Mouse (Mus musculus): ENCODE measurements around the gene Crot. TPM values are rescaled to one million over a fixed set of nuclear protein-coding genes. Genes with fewer than 3 reads are reported as not detected.

Gene Crot
- polyA plus RNA-seq, 1 experiment from 2014 or later: 37.9 TPM

DNA sequence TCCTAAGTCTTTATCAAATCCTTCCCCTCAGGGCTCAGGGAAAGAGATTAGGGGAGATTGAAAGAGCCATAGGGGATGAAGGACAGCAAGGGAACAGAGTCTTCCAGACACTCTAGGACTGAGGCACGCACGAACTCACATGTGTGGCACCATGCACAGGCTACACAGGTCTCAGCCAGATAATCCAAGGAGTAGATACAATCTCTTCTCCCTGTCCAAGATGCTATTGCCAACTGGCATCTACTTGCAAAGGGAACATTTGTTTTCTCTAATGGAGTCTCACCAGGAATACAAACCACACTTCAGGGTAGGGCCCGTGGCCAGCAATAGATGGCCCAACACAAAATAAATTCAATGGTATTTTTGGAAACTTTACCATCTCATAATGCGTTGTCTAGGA is 38.3 kb upstream of the Crot start:
- 78% methylated on average over 4 of the region's 4 CpGs for WGBS (ENCODE audit: insufficient replicate concordance)
- Histone ChIP-seq H3K27me3 (ENCODE audit: control insufficient read depth, insufficient read depth, low read length) (no peaks in the 10 kb centered on the region), H3K4me2 (no peak overlapping the region), H3K9me3 (replicated peaks; ENCODE audit: control insufficient read depth, low read length) (no peaks in the 10 kb centered on the region), H3K27ac (ENCODE audit: low read depth, low read length) (no peak overlapping the region), H3K9ac (ENCODE audit: low read depth, low read length) (no peak overlapping the region), H3K4me3 (ENCODE audit: low read depth, low read length) (no peak overlapping the region), H3K4me1 (ENCODE audit: control insufficient read depth, insufficient read depth, low read length) (no peaks in the 10 kb centered on the region), H3K36me3 (ENCODE audit: control insufficient read depth, insufficient read depth, low read length) (no peaks in the 10 kb centered on the region)
- no peak for ATAC-seq (replicated peaks; ENCODE audit: insufficient number of reproducible peaks, low FRiP score, low TSS enrichment)

DNA sequence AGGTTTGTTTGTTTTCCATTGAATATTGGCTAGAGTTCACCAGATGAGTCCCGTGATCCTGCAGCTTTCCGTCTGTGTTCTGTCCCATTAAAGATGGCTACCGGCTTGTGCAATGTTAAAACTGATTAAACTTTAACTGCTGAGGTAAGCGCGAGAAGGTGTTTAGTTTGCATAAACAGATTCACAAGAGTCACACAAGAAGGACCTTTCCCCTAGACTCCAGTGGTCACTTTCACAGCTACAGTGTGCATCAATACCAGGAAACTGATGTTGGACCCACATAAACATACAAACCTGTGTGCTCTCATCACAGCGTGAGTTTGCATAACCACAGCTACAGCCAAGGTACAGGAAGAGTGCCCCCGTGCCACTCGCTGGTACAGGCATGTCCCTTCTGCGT is 37.4 kb upstream of the Crot start:
- no peak overlapping the region for H3K27ac ChIP-seq (ENCODE audit: low read depth, low read length)
- no peak overlapping the region for H3K9ac ChIP-seq (ENCODE audit: low read depth, low read length)
- no peak overlapping the region for H3K4me3 ChIP-seq (ENCODE audit: low read depth, low read length)
- ATAC-seq (replicated peaks; ENCODE audit: insufficient number of reproducible peaks, low FRiP score, low TSS enrichment): no peak
- H3K9me3 ChIP-seq (replicated peaks; ENCODE audit: control insufficient read depth, low read length): no peaks in the 10 kb centered on the region
- no peaks in the 10 kb centered on the region for H3K4me1 ChIP-seq (ENCODE audit: control insufficient read depth, insufficient read depth, low read length)
- H3K27me3 ChIP-seq (ENCODE audit: control insufficient read depth, insufficient read depth, low read length): no peaks in the 10 kb centered on the region
- no peak overlapping the region for H3K4me2 ChIP-seq
- 86% methylated on average over 9 of the region's 9 CpGs for WGBS (ENCODE audit: insufficient replicate concordance)
- no peaks in the 10 kb centered on the region for H3K36me3 ChIP-seq (ENCODE audit: control insufficient read depth, insufficient read depth, low read length)

DNA sequence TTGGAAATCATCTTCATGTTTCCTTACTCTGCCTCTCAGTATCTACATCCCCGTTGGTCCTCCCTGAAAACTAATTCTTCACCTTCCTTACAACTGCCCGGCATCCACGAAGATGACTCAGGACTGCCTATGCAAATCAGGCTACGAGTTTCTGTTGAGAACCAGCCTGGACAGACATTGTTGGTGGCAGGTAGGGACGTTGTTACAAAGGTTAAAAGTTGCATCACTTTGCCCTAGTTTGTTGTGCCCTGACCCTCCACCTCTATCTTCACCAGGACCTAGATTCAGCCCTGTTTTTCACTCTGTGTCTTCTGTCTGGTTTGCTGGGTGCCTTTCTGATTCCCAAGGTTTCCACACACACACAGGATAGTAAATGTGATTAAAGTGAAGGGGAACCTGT is 36.7 kb upstream of the Crot start:
- 77% methylated on average over 5 of the region's 5 CpGs for WGBS (ENCODE audit: insufficient replicate concordance)
- ATAC-seq (replicated peaks; ENCODE audit: insufficient number of reproducible peaks, low FRiP score, low TSS enrichment): no peak
- Histone ChIP-seq H3K9ac (ENCODE audit: low read depth, low read length) (no peak overlapping the region), H3K36me3 (ENCODE audit: control insufficient read depth, insufficient read depth, low read length) (no peaks in the 10 kb centered on the region), H3K27ac (ENCODE audit: low read depth, low read length) (no peak overlapping the region), H3K4me1 (ENCODE audit: control insufficient read depth, insufficient read depth, low read length) (no peaks in the 10 kb centered on the region), H3K9me3 (replicated peaks; ENCODE audit: control insufficient read depth, low read length) (no peaks in the 10 kb centered on the region), H3K4me3 (ENCODE audit: low read depth, low read length) (no peak overlapping the region), H3K27me3 (ENCODE audit: control insufficient read depth, insufficient read depth, low read length) (no peaks in the 10 kb centered on the region), H3K4me2 (no peak overlapping the region)

DNA sequence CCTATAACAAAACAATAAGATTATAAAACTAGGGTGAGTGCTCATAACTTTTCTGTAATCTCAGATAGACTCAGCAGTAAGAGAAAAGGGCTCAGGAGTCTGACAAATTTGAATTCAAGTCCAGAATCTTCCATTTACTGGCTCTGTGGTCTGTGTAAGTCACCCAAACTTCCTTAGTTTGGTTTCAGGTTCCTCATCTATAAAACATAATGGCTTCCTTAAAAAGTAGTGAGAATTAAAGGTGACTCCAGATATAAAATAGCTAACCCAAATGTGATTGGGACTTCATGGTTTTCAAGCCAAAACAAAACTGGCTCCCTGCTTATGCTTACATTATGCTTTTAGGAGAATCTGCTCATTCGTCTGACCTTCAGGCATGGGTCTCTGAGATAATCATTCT is 35.5 kb upstream of the Crot start:
- 76% methylated on average over 1 of the region's 1 CpGs for WGBS (ENCODE audit: insufficient replicate concordance)
- Histone ChIP-seq H3K9ac (ENCODE audit: low read depth, low read length) (no peak overlapping the region), H3K4me2 (no peak overlapping the region), H3K27ac (ENCODE audit: low read depth, low read length) (no peak overlapping the region), H3K4me1 (ENCODE audit: control insufficient read depth, insufficient read depth, low read length) (no peaks in the 10 kb centered on the region), H3K4me3 (ENCODE audit: low read depth, low read length) (no peak overlapping the region), H3K9me3 (replicated peaks; ENCODE audit: control insufficient read depth, low read length) (no peaks in the 10 kb centered on the region), H3K36me3 (ENCODE audit: control insufficient read depth, insufficient read depth, low read length) (no peaks in the 10 kb centered on the region), H3K27me3 (ENCODE audit: control insufficient read depth, insufficient read depth, low read length) (no peaks in the 10 kb centered on the region)
- ATAC-seq (replicated peaks; ENCODE audit: insufficient number of reproducible peaks, low FRiP score, low TSS enrichment): no peak

- Histone ChIP-seq H3K9ac (ENCODE audit: low read depth, low read length) (no peak overlapping the region), H3K27ac (ENCODE audit: low read depth, low read length) (no peak overlapping the region), H3K4me1 (ENCODE audit: control insufficient read depth, insufficient read depth, low read length) (no peaks in the 10 kb centered on the region), H3K9me3 (replicated peaks; ENCODE audit: control insufficient read depth, low read length) (no peaks in the 10 kb centered on the region), H3K4me3 (ENCODE audit: low read depth, low read length) (no peak overlapping the region), H3K36me3 (ENCODE audit: control insufficient read depth, insufficient read depth, low read length) (no peaks in the 10 kb centered on the region), H3K4me2 (no peak overlapping the region), H3K27me3 (ENCODE audit: control insufficient read depth, insufficient read depth, low read length) (no peaks in the 10 kb centered on the region)
- ATAC-seq (replicated peaks; ENCODE audit: insufficient number of reproducible peaks, low FRiP score, low TSS enrichment): no peak
- 82% methylated on average over 8 of the region's 8 CpGs for WGBS (ENCODE audit: insufficient replicate concordance)
Observed at GRCm38 (mm10) chr5:9032101-9032590, 35.0 kb upstream of the Crot start.

- ATAC-seq (replicated peaks; ENCODE audit: insufficient number of reproducible peaks, low FRiP score, low TSS enrichment): no peak
- H3K9ac ChIP-seq (ENCODE audit: low read depth, low read length): no peak overlapping the region
- 60% methylated on average over 1 of the region's 1 CpGs for WGBS (ENCODE audit: insufficient replicate concordance)
Observed at GRCm38 (mm10) chr5:9028266-9028841, 31.2 kb upstream of the Crot start.

GRCm38 (mm10) chr5:9015352-9015751 is 18.2 kb upstream of the Crot start:
- H3K27ac ChIP-seq (ENCODE audit: low read depth, low read length): no peak overlapping the region
- H3K4me1 ChIP-seq (ENCODE audit: control insufficient read depth, insufficient read depth, low read length): no peaks in the 10 kb centered on the region
- no peak overlapping the region for H3K9ac ChIP-seq (ENCODE audit: low read depth, low read length)
- no peak overlapping the region for H3K4me3 ChIP-seq (ENCODE audit: low read depth, low read length)
- H3K9me3 ChIP-seq (replicated peaks; ENCODE audit: control insufficient read depth, low read length): no peaks in the 10 kb centered on the region
- H3K36me3 ChIP-seq (ENCODE audit: control insufficient read depth, insufficient read depth, low read length): no peaks in the 10 kb centered on the region
- H3K27me3 ChIP-seq (ENCODE audit: control insufficient read depth, insufficient read depth, low read length): no peaks in the 10 kb centered on the region
- 45% methylated on average over 3 of the region's 3 CpGs for WGBS (ENCODE audit: insufficient replicate concordance)
- no peak for ATAC-seq (replicated peaks; ENCODE audit: insufficient number of reproducible peaks, low FRiP score, low TSS enrichment)
- no peak overlapping the region for H3K4me2 ChIP-seq

More at GRCm38 (mm10) chr5:9028266-9028841, 31.2 kb upstream of the Crot start:
- H3K4me1 ChIP-seq (ENCODE audit: control insufficient read depth, insufficient read depth, low read length): no peaks in the 10 kb centered on the region
- no peaks in the 10 kb centered on the region for H3K27me3 ChIP-seq (ENCODE audit: control insufficient read depth, insufficient read depth, low read length)
- H3K4me3 ChIP-seq (ENCODE audit: low read depth, low read length): no peak overlapping the region
- H3K27ac ChIP-seq (ENCODE audit: low read depth, low read length): no peak overlapping the region
- H3K4me2 ChIP-seq: no peak overlapping the region
- H3K9me3 ChIP-seq (replicated peaks; ENCODE audit: control insufficient read depth, low read length): no peaks in the 10 kb centered on the region
- no peaks in the 10 kb centered on the region for H3K36me3 ChIP-seq (ENCODE audit: control insufficient read depth, insufficient read depth, low read length)

- WGBS (ENCODE audit: insufficient replicate concordance): 66% methylated on average over 3 of the region's 3 CpGs
- H3K36me3 ChIP-seq (ENCODE audit: control insufficient read depth, insufficient read depth, low read length): no peaks in the 10 kb centered on the region
- no peak overlapping the region for H3K27ac ChIP-seq (ENCODE audit: low read depth, low read length)
- no peaks in the 10 kb centered on the region for H3K9me3 ChIP-seq (replicated peaks; ENCODE audit: control insufficient read depth, low read length)
- no peak for ATAC-seq (replicated peaks; ENCODE audit: insufficient number of reproducible peaks, low FRiP score, low TSS enrichment)
- H3K4me1 ChIP-seq (ENCODE audit: control insufficient read depth, insufficient read depth, low read length): no peaks in the 10 kb centered on the region
- H3K4me2 ChIP-seq: no peak overlapping the region
- H3K27me3 ChIP-seq (ENCODE audit: control insufficient read depth, insufficient read depth, low read length): no peaks in the 10 kb centered on the region
- no peak overlapping the region for H3K4me3 ChIP-seq (ENCODE audit: low read depth, low read length)
- no peak overlapping the region for H3K9ac ChIP-seq (ENCODE audit: low read depth, low read length)
Observed at GRCm38 (mm10) chr5:9014774-9015173, 17.6 kb upstream of the Crot start.

DNA sequence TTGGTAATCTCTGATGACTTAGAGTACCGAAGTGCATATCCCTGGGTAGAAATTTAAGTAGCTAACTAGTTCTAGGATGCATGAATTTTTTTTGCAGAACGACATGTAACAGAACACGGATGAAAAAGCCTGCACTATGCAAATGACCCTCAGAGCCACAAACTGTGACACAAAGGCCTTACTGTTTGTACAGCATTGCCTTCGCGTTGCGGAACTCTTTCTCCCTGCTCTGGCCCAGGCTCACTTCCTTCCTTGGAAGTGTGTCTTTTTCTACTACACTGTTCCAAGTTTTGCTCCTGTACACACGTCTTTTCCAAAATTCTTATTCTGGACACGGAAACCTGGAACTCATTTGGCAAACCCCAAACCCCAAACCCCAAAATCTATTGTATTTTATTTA is 14.2 kb upstream of the Crot start:
- 67% methylated on average over 8 of the region's 8 CpGs for WGBS (ENCODE audit: insufficient replicate concordance)

More for the DNA sequence above, 14.2 kb upstream of the Crot start:
- Histone ChIP-seq H3K4me3 (ENCODE audit: low read depth, low read length) (no peak overlapping the region), H3K27ac (ENCODE audit: low read depth, low read length) (no peak overlapping the region), H3K36me3 (ENCODE audit: control insufficient read depth, insufficient read depth, low read length) (no peaks in the 10 kb centered on the region), H3K27me3 (ENCODE audit: control insufficient read depth, insufficient read depth, low read length) (no peaks in the 10 kb centered on the region), H3K9ac (ENCODE audit: low read depth, low read length) (no peak overlapping the region), H3K9me3 (replicated peaks; ENCODE audit: control insufficient read depth, low read length) (no peaks in the 10 kb centered on the region), H3K4me1 (ENCODE audit: control insufficient read depth, insufficient read depth, low read length) (no peaks in the 10 kb centered on the region), H3K4me2 (no peak overlapping the region)
- ATAC-seq (replicated peaks; ENCODE audit: insufficient number of reproducible peaks, low FRiP score, low TSS enrichment): no peak

Data from heart, embryonic 11.5 days (tissue).